ENCODE assay signal across 28 mouse cellular contexts in the genomic region with DNA sequence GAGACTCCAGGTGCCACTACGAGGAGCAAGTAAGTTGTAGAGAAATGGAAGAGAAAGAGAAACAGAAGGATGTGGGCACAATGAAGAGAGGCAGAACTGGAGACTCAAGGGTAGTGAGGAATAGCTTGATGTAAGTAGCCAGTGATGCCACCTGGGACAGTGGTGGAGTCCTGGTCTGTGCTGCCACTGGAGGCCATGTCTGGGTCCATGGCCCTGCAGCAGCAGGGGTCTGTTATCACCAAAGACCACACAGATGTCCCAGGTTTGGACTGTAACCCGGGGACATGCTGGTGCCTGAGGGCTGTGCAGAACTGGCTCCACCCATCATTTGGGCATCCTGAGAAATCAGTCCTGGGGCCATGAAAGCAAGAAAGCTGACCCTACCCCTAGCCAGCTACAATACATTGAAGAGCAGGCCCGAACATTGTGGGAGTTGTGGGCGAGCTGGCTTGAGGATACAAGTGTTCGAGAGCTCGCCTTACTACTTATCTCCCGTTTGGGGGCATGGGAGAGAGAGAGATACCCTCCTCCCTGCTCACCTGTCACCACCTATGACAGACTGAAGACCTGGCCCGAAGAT.
"Had no signal": no experiment of that assay in that cellular context is flagged by ENCODE, and none has a peak within 500 bp of the region (broad histone marks: within the 10 kb centered on the region; RNA-seq: fewer than 3 reads in every experiment).

No protein-coding gene starts in this region.

- H3K27ac ChIP-seq: embryonic facial prominence, embryonic 10.5 days; embryonic facial prominence, embryonic 12.5 days; embryonic facial prominence, embryonic 13.5 days; embryonic facial prominence, embryonic 15.5 days; forebrain, embryonic 10.5 days; forebrain, embryonic 12.5 days; forebrain, embryonic 13.5 days; forebrain, embryonic 15.5 days; gastrocnemius, adult 2 months had no signal

- H3K4me2 ChIP-seq: embryonic facial prominence, embryonic 12.5 days; embryonic facial prominence, embryonic 13.5 days; embryonic facial prominence, embryonic 15.5 days; forebrain, embryonic 12.5 days; forebrain, embryonic 13.5 days; forebrain, embryonic 15.5 days had no signal

- H3K36me3 ChIP-seq: embryonic facial prominence, embryonic 10.5 days; embryonic facial prominence, embryonic 12.5 days; embryonic facial prominence, embryonic 13.5 days; embryonic facial prominence, embryonic 15.5 days; forebrain, embryonic 10.5 days; forebrain, embryonic 12.5 days; forebrain, embryonic 15.5 days had no signal

- H3K4me1 ChIP-seq: forebrain, embryonic 12.5 days; forebrain, embryonic 15.5 days had no signal

- H3K27me3 ChIP-seq: embryonic facial prominence, embryonic 12.5 days; embryonic facial prominence, embryonic 13.5 days; embryonic facial prominence, embryonic 15.5 days; forebrain, embryonic 12.5 days; forebrain, embryonic 13.5 days; forebrain, embryonic 15.5 days had no signal

- ATAC-seq: forebrain, embryonic 13.5 days; forebrain, embryonic 14.5 days; forebrain, embryonic 15.5 days; forebrain, embryonic 16.5 days; forebrain, postnatal 0 days had no signal

- DNase-seq: cerebellum, adult 18-20 months; cerebellum, adult 2 months; cerebellum, adult 8-10 months; cerebellum, adult 9-10 months; cerebellum, adult 9-11 months; cerebellum, postnatal 10 days; cerebellum, postnatal 14 days; cerebellum, postnatal 25 days; cerebellum, postnatal 36 days; embryo, embryonic 11 days; forebrain, postnatal 0 days; gastrocnemius, adult 2 months; gastrocnemius, postnatal 10 days; gastrocnemius, postnatal 14 days; gastrocnemius, postnatal 25 days; gastrocnemius, postnatal 36 days; heart, adult 18-20 months had no signal

- H3K9ac ChIP-seq: embryonic facial prominence, embryonic 12.5 days; embryonic facial prominence, embryonic 13.5 days; embryonic facial prominence, embryonic 15.5 days; forebrain, embryonic 12.5 days; forebrain, embryonic 13.5 days; forebrain, embryonic 15.5 days; forebrain, postnatal 0 days had no signal

- H3K9me3 ChIP-seq: embryonic facial prominence, embryonic 10.5 days; embryonic facial prominence, embryonic 12.5 days; embryonic facial prominence, embryonic 13.5 days; embryonic facial prominence, embryonic 15.5 days; forebrain, embryonic 10.5 days; forebrain, embryonic 12.5 days; forebrain, embryonic 13.5 days; forebrain, embryonic 15.5 days had no signal

- H3K4me3 ChIP-seq: embryonic facial prominence, embryonic 10.5 days; embryonic facial prominence, embryonic 12.5 days; embryonic facial prominence, embryonic 13.5 days; embryonic facial prominence, embryonic 15.5 days; erythroblast, embryonic 14.5 days; forebrain, embryonic 10.5 days; forebrain, embryonic 12.5 days; forebrain, embryonic 13.5 days; forebrain, embryonic 15.5 days; gastrocnemius, adult 2 months had no signal
